Mouse (Mus musculus) left cerebral cortex, postnatal 4 days (tissue): ENCODE measurements at regions not wholly inside any gene's neighbourhood (a gene's known extent, or its start where the extent isn't known, plus 50 kb on each side); places are given as distances from the start of the nearest gene placed in this dataset.

Experiments used
- DNase-seq: peaks from one replicate; pipeline ENCODE4 v3.0.0-alpha.2; 2022
- intact Hi-C: fragments of 180-260 bp; cut with DNase I; formaldehyde crosslinking; loops from one replicate; pipeline ENCODE4 v1.15.1; 2025

DNA sequence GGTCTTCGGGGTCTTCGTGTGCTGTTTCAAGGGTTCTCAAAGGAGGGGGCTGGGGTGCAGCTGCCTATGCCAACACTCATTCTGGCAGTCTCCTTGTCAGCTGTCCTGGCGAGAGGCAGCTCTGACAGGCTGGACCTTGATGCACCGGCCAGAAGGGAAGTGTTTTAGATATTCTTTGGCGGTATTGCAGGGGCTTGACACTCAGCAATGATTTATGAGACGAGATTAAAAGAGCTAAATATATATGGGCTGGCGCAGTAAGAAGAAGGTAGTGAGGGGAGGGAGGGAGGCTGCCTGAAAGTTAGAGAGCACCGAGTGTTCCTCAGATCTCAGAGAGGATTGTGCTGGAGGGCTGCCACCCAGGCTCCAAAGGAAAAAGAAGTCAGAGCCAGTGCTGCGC, 50.2 kb upstream of the Pdzd8 start:
- peak; percentile 22 for DNase-seq

DNA sequence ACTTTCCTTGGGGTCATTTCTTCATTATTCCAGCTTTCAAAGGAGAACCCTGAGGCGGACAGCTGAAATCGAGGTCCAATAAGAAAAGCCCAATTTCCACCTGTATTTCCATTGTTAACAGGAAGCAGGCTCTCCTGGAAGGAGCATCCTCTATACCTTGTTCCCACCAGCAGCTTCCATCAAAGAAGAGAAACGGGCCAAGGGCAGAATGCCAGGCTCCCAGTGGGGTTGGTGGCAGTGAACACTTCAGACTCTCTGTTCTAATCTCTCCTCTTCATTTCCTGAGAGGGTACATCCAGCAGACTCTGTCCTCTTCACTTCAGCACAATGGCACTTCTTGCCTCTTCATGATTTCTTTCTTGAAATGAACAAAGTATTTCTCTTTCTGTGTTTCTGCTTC, 50.9 kb upstream of the Pdzd8 start:
- peak; percentile 59 for DNase-seq

More for the DNA sequence above, 50.2 kb upstream of the Pdzd8 start:
- intact Hi-C loops, result no loop called here

DNA sequence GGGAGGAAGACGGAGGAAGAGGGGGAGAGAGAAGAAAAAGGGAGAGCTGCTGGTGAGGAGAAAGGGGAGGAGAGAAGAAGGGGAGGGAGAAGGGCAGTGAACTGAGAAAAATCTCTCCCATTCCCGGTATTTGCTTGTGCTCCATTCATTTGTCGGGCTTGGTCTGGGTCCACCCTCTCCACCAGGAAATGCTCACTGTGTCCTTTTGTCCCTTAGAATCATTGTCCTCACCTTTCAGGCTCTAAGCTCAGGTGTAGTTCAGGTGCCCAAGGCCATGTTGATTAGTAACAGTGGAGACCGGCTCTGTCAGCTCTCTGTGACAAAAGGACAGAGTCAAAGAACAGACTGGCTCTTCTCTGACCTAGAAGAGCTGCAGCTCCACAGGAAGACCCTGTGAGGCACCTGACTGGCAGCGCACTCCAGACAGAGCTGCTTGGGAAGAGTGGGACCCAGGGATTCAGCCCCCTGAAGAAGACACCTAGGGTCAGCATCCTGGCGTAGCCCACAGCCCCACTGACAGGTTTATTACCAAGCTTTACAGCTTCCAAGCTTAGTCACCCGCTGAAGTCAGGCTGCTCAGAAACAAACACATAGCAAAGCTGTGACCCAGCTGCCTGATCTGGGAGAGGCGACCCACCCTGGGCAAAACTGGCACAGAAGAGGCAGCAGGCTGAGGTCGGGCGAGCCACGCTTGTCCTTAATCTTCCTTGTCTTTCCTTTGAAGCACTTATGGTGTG, 54.4 kb upstream of the Pdzd8 start:
- intact Hi-C loops, result no loop called here
- DNase-seq, result no peak

More for the DNA sequence above, 50.9 kb upstream of the Pdzd8 start:
- intact Hi-C loops, result no loop called here

GRCm38 (mm10) chr19:59401304-59401703, 55.7 kb upstream of the Pdzd8 start:
- DNase-seq, result no peak
- intact Hi-C loops, result no loop called here

GRCm38 (mm10) chr19:59402097-59402496, 56.1 kb upstream of the Emx2 start:
- intact Hi-C loops, result no loop called here
- DNase-seq, result no peak

- DNase-seq, result no peak
- intact Hi-C loops, result no loop called here
These were observed 54.1 kb upstream of the Emx2 start for GRCm38 (mm10) chr19:59404082-59404481.

DNA sequence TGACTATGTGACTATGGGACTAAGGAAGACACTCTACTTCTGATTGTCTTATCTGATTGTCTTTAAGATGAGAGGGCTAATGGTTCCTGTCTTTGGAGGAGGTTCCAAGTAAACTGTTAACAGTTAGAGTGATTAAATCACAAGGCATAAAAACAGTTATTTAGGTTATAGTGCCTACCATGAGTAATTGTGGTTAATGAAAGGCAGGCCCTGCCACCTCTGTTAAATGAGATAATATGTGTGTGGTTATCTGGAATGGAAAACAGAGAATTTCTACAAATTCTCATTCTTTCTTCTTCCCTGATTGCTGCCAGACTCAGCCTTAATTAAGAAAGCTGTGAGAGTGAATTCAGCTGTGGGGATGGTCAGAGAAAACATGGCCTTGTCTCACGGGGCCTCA, 53.4 kb upstream of the Emx2 start:
- DNase-seq, result no peak
- intact Hi-C loops, result no loop called here

- intact Hi-C loops, result no loop called here
- DNase-seq, result no peak
These were observed 52.6 kb upstream of the Emx2 start for GRCm38 (mm10) chr19:59405616-59406015.

DNA sequence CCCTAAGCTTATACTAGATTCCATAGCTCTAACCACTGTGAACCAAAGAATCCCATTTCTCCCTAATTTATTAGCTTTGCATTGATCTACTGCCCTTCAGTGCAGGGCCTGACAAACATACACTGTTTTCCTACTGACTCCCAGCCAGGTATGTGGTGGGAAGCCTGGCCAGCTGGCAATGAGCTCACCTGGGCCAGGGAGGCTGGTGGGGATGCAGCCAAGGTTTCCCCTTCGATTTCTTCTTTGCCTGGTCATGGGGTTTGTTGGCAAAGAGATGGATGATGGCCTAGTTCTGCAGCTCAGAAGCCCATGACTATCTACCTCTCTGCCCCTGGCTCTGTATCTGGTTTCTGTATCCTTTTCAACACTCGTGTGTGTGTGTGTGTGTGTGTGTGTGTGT, 50.1 kb upstream of the Emx2 start:
- no peak for DNase-seq
- intact Hi-C loops, result no loop called here
